Mouse (Mus musculus) urinary bladder, postnatal 36 days (tissue): ENCODE data around the gene Gle1.

ENCODE experiments used
- DNase-seq, 2 experiments: peaks; one replicate each; pipeline ENCODE4 v3.0.0; 2022; ENCODE audit warnings: low spot score in 2 of 2, mixed read lengths in 1 of 2

The Gle1 gene

GRCm38 (mm10) chr2:29964354-29965249 is 29.4 kb downstream of the Gle1 start:
- no peak for DNase-seq

- peak; percentile 91 to 96 for DNase-seq
Measured at GRCm38 (mm10) chr2:29965250-29965843, 30.1 kb downstream of the Gle1 start, which contains the start of gene Sptan1. Gene Sptan1, plus strand, starts transcription at chr2:29965560.

GRCm38 (mm10) chr2:29965906-29966305 is 30.7 kb downstream of the Gle1 start:
- DNase-seq, result peak; percentile 20 to 26

- DNase-seq, result no peak
Measured at GRCm38 (mm10) chr2:29966826-29967225, 31.6 kb downstream of the Gle1 start.

GRCm38 (mm10) chr2:29967768-29968167 is 32.5 kb downstream of the Gle1 start:
- no peak for DNase-seq

GRCm38 (mm10) chr2:29968638-29969037 is 33.4 kb downstream of the Gle1 start:
- no peak for DNase-seq

- DNase-seq, result peak; percentile 33 to 71
Measured at GRCm38 (mm10) chr2:29971838-29972635, 36.8 kb downstream of the Gle1 start.

- DNase-seq, result no peak
Measured at GRCm38 (mm10) chr2:29973525-29973924, 38.3 kb downstream of the Gle1 start.

GRCm38 (mm10) chr2:29977307-29977706 is 42.1 kb downstream of the Gle1 start:
- DNase-seq, result no peak

- no peak for DNase-seq
Measured at GRCm38 (mm10) chr2:29980661-29981060, 45.4 kb downstream of the Gle1 start.

- DNase-seq, result no peak
Measured at GRCm38 (mm10) chr2:29991962-29992361, 56.7 kb downstream of the Gle1 start.

GRCm38 (mm10) chr2:30009101-30009500 is 73.9 kb downstream of the Gle1 start:
- no peak for DNase-seq
